Mouse (Mus musculus): ENCODE measurements at regions not wholly inside any gene's neighbourhood (a gene's known extent, or its start where the extent isn't known, plus 50 kb on each side); places are given as distances from the start of the nearest gene placed in this dataset.

DNA sequence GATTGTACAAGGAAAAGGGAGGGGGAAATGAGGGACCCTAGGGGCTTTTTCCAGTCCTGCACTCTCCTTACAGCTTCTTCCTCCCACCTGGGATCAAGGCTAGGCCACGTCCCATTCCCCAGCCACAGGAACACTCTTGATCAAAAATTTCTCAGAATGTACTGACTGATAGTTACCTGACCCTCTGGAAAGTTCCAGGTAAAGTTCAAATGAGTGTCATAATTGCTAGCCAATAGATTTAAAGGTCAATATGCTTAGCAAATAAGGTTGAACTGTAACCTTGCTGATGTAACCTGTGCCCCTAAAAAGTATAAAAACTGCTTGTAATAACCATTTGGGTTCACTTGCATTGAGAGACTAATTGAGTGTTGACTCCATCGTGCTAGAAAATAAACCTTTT is 61.1 kb upstream of the P2ry1 start:
- ATAC-seq (ENCODE audit: insufficient number of reproducible peaks, low FRiP score, low TSS enrichment, low read depth): no peak
- WGBS: 80% methylated on average over 2 of the region's 2 CpGs
- Histone ChIP-seq H3K27ac (no peak overlapping the region), H3K36me3 (no peaks in the 10 kb centered on the region), H3K9ac (no peak overlapping the region), H3K4me1 (no peaks in the 10 kb centered on the region), H3K27me3 (no peaks in the 10 kb centered on the region), H3K4me2 (no peak overlapping the region), H3K4me3 (no peak overlapping the region), H3K9me3 (no peaks in the 10 kb centered on the region)

DNA sequence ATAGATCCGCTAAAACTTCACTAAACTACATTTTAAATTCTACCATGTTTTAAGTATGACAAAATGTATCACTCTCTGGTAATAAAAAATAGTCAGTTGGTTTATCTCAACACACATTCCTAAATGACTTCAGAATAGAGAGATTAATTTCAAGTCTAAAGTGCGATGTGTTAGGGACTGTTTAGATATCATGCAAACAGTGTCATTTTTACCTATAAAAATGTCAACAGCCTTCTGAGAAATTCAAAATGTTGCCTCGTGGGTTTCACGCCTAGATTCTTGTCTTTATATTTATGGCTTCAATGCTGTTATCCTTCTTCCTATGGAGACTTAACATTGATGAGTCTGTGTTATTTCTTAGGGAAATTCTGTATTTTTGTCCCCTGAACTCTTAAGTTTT is 53.7 kb upstream of the P2ry1 start:
- Histone ChIP-seq H3K4me3 (no peak overlapping the region), H3K4me2 (no peak overlapping the region), H3K9me3 (no peaks in the 10 kb centered on the region), H3K36me3 (no peaks in the 10 kb centered on the region), H3K27ac (no peak overlapping the region), H3K27me3 (no peaks in the 10 kb centered on the region), H3K9ac (no peak overlapping the region), H3K4me1 (no peaks in the 10 kb centered on the region)
- 74% methylated on average over 4 of the region's 4 CpGs for WGBS
- no peak for ATAC-seq (ENCODE audit: insufficient number of reproducible peaks, low FRiP score, low TSS enrichment, low read depth)
